Mouse (Mus musculus) midbrain, embryonic 12.5 days (tissue): Measurements from ENCODE around the gene Nedd8. TPM values are rescaled to one million over a fixed set of nuclear protein-coding genes. Genes with fewer than 3 reads are reported as not detected.

Source experiments
- ATAC-seq: fragments of 200-750 bp; cut with Nextera tagmentation; 2 replicates; pipeline ENCODE4 v1.8.0; 2017; ENCODE audit warnings: low read depth, moderate TSS enrichment, moderate library complexity; ENCODE audit not compliant: low FRiP score
- H3K27ac ChIP-seq: fragments of 300-500 bp; sonication (generic); replicated peaks from 2 replicates; pipeline ENCODE4 v1.5.1; 2016; ENCODE audit warnings: mild to moderate bottlenecking
- H3K27me3 ChIP-seq: fragments of 300-500 bp; sonication (generic); 2 replicates; pipeline ENCODE4 v1.6.1; 2016; ENCODE audit warnings: mild to moderate bottlenecking
- H3K36me3 ChIP-seq: fragments of 300-500 bp; sonication (generic); 2 replicates; pipeline ENCODE4 v1.6.1; 2016
- H3K4me1 ChIP-seq: fragments of 300-500 bp; sonication (generic); 2 replicates; pipeline ENCODE4 v1.6.1; 2016
- H3K4me2 ChIP-seq: fragments of 300-500 bp; sonication (generic); replicated peaks from 2 replicates; pipeline ENCODE4 v1.6.1; 2016; ENCODE audit warnings: mild to moderate bottlenecking, moderate library complexity
- H3K4me3 ChIP-seq: fragments of 300-500 bp; sonication (generic); 2 replicates; pipeline ENCODE4 v1.5.1; 2016; ENCODE audit warnings: mild to moderate bottlenecking
- H3K9ac ChIP-seq: fragments of 300-500 bp; sonication (generic); replicated peaks from 2 replicates; pipeline ENCODE4 v1.6.1; 2016; ENCODE audit warnings: mild to moderate bottlenecking, moderate library complexity
- H3K9me3 ChIP-seq: fragments of 300-500 bp; sonication (generic); 2 replicates; pipeline ENCODE4 v1.6.1; 2016; ENCODE audit warnings: mild to moderate bottlenecking
- WGBS: fragments of 180-500 bp; shearing (Covaris S2); methylation state at CpG from one replicate; pipeline ENCODE4 v1.1.7; 2016; 5-methylcytosine and 5-hydroxymethylcytosine counted together
- polyA plus RNA-seq: library from polyadenylated mRNA; unstranded; fragments of >200 nt; fragmentation: Nextera tagmentation; extraction: Ambion mirVana; gene quantifications from 2 replicates; pipeline ENCODE4 v1.2.1, GENCODE M21; 2016

The Nedd8 gene
- polyA plus RNA-seq, 1 experiment from 2014 or later = 515 TPM

DNA sequence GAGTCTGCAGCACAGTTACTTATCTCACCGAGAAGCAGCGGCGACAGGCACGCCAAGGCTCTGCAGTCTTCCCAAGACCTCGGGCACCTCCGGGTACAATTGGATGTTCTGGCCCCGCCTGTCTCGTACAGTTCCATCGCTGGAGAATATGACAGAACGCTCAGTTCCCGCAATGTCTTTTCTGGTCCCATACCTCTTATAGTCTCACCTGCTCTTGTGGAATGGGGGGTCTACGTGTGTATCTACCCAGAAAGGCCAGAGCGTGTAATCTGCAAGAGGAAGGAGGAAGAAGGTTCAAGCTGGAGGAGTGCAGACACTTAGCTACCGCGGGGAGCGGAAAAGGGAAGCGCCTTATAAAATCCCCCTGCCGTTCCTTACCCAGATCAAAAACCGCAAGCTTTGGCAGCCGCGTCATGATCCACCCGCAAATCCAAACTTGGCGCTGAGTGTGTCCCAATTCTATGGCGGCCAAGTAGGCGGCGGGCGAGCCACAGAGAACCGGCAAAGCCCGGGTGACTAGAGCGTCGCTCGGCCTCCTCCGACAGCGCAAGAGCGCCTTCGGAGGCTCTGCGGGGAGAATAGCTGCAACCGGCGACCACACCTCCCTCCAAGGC, 11.9 kb downstream of the Nedd8 start, which contains the start of gene Mdp1:
Gene Mdp1 (minus strand): TSS at position 549 of the 614 bp plus-strand sequence.
- peak; percentile 92 for ATAC-seq
- peak within 1 kb of the TSS; percentile 58 for H3K4me2 ChIP-seq
- H3K4me3 ChIP-seq = peak within 1 kb of the TSS; percentile 75
- 0 out of 2 replicates have a peak, but pooled peaks cover 3% of the 10 kb centered on the region for H3K4me1 ChIP-seq
- peak within 1 kb of the TSS; percentile 65 for H3K27ac ChIP-seq
- no peaks in the 10 kb centered on the region for H3K27me3 ChIP-seq
- H3K9ac ChIP-seq = peak within 1 kb of the TSS; percentile 68
- peaks cover 39% of the 10 kb centered on the region for H3K36me3 ChIP-seq
- WGBS = under 1% methylated on average over 39 of the region's 39 CpGs
- H3K9me3 ChIP-seq = no peaks in the 10 kb centered on the region

DNA sequence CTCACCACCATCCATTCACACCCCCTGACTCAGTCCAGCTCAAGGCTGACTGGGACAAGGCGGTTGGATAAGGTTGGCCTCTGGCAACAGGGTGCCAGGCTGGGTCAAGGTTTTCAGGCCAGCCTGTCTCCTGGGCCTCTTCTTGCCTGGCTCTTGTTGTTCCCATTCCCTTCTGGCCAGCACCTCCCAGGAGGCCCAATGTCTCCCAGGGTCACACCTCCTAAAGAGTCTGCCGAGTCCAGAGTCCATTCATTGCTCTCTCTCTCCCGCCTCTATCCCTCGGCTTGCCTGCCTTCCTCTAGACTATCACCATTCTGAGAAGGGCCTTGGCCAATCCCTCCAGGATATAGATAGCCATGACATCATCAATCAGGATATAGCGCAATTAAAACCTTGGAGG, 13.9 kb downstream of the Nedd8 start:
- peaks cover 31% of the 10 kb centered on the region for H3K36me3 ChIP-seq
- H3K27me3 ChIP-seq = no peaks in the 10 kb centered on the region
- no peak for ATAC-seq
- H3K9me3 ChIP-seq = no peaks in the 10 kb centered on the region
- no peak overlapping the region for H3K9ac ChIP-seq
- no peak overlapping the region for H3K4me2 ChIP-seq
- no peak overlapping the region for H3K27ac ChIP-seq
- 0 out of 2 replicates have a peak, but pooled peaks cover 3% of the 10 kb centered on the region for H3K4me1 ChIP-seq
- 93% methylated on average over 5 of the region's 5 CpGs for WGBS
- H3K4me3 ChIP-seq = no peak overlapping the region

- Histone ChIP-seq H3K4me1 (0 out of 2 replicates have a peak, but pooled peaks cover 3% of the 10 kb centered on the region), H3K36me3 (peaks cover 22% of the 10 kb centered on the region), H3K27ac (no peak overlapping the region), H3K4me3 (no peak overlapping the region), H3K27me3 (no peaks in the 10 kb centered on the region), H3K4me2 (no peak overlapping the region), H3K9me3 (no peaks in the 10 kb centered on the region), H3K9ac (no peak overlapping the region)
- WGBS = 92% methylated on average over 3 of the region's 3 CpGs
- ATAC-seq = no peak
Observed at GRCm38 (mm10) chr14:55656935-55657334, 15.0 kb downstream of the Nedd8 start.

DNA sequence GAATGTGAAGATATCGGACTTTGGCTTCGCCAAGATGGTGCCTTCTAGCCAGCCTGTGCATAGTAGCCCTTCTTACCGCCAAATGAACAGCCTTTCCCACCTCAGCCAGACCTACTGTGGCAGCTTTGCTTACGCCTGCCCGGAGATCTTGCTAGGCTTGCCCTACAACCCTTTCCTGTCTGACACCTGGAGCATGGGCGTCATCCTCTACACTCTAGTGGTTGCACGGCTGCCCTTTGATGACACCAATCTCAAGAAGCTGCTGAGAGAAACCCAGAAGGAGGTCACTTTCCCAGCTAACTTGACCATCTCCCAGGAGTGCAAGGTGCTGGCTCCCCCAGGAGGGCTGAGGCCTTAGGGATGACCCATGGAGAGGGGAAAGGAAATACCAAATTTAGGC, 20.4 kb downstream of the Nedd8 start:
- Histone ChIP-seq H3K9ac (no peak overlapping the region), H3K9me3 (no peaks in the 10 kb centered on the region), H3K4me2 (no peak overlapping the region), H3K27ac (no peak overlapping the region), H3K4me3 (no peak overlapping the region), H3K27me3 (no peaks in the 10 kb centered on the region), H3K4me1 (no peaks in the 10 kb centered on the region), H3K36me3 (0 out of 2 replicates have a peak, but pooled peaks cover 2% of the 10 kb centered on the region)
- WGBS = 93% methylated on average over 7 of the region's 7 CpGs
- no peak for ATAC-seq

GRCm38 (mm10) chr14:55649884-55650283, 22.0 kb downstream of the Nedd8 start, which contains the start of gene Tssk4:
TSS of gene Tssk4 (plus strand) at chr14:55650184.
- peaks cover 4% of the 10 kb centered on the region for H3K4me1 ChIP-seq
- no peak within 1 kb of the TSS for H3K9ac ChIP-seq
- H3K4me2 ChIP-seq = no peak within 1 kb of the TSS
- no peaks in the 10 kb centered on the region for H3K9me3 ChIP-seq
- 92% methylated on average over 2 of the region's 2 CpGs for WGBS
- no peak within 1 kb of the TSS for H3K4me3 ChIP-seq
- H3K27ac ChIP-seq = no peak within 1 kb of the TSS
- H3K27me3 ChIP-seq = no peaks in the 10 kb centered on the region
- H3K36me3 ChIP-seq = 0 out of 2 replicates have a peak, but pooled peaks cover 7% of the 10 kb centered on the region
- ATAC-seq = no peak

- 34% methylated on average over 17 of the region's 17 CpGs for WGBS
- Histone ChIP-seq H3K27ac (no peak overlapping the region), H3K36me3 (peaks cover 30% of the 10 kb centered on the region), H3K4me3 (peak overlapping the region; percentile 95), H3K4me2 (peak overlapping the region; percentile 77), H3K27me3 (no peaks in the 10 kb centered on the region), H3K9me3 (no peaks in the 10 kb centered on the region), H3K4me1 (peaks cover 21% of the 10 kb centered on the region), H3K9ac (peak overlapping the region; percentile 89)
- ATAC-seq = no peak
Observed at GRCm38 (mm10) chr14:55644261-55644888, 27.5 kb downstream of the Nedd8 start.

GRCm38 (mm10) chr14:55643060-55643907, 28.6 kb downstream of the Nedd8 start, which contains the start of gene Tm9sf1:
TSS of gene Tm9sf1 (minus strand) at chr14:55643806.
- Histone ChIP-seq H3K9me3 (no peaks in the 10 kb centered on the region), H3K27me3 (no peaks in the 10 kb centered on the region), H3K4me1 (peaks cover 21% of the 10 kb centered on the region), H3K4me2 (peak within 1 kb of the TSS; percentile 77), H3K27ac (peak within 1 kb of the TSS; percentile 95), H3K36me3 (peaks cover 39% of the 10 kb centered on the region), H3K9ac (peak within 1 kb of the TSS; percentile 89), H3K4me3 (peak within 1 kb of the TSS; percentile 95)
- ATAC-seq = peak; percentile 90
- under 1% methylated on average over 87 of the region's 89 CpGs for WGBS

GRCm38 (mm10) chr14:55642679-55643059, 29.3 kb downstream of the Nedd8 start:
- H3K9ac ChIP-seq = peak overlapping the region; percentile 89
- peak overlapping the region; percentile 77 for H3K4me2 ChIP-seq
- WGBS = 23% methylated on average over 8 of the region's 8 CpGs
- peak overlapping the region; percentile 95 for H3K27ac ChIP-seq
- H3K4me1 ChIP-seq = peaks cover 21% of the 10 kb centered on the region
- peak overlapping the region; percentile 95 for H3K4me3 ChIP-seq
- no peaks in the 10 kb centered on the region for H3K27me3 ChIP-seq
- peak; percentile 60 for ATAC-seq
- peaks cover 45% of the 10 kb centered on the region for H3K36me3 ChIP-seq
- no peaks in the 10 kb centered on the region for H3K9me3 ChIP-seq

GRCm38 (mm10) chr14:55641291-55641690, 30.6 kb downstream of the Nedd8 start:
- 98% methylated on average over 13 of the region's 13 CpGs for whole genome bisulfite sequencing
- H3K36me3 ChIP-seq = peaks cover 53% of the 10 kb centered on the region
- H3K4me3 ChIP-seq = no peak overlapping the region
- H3K9me3 ChIP-seq = no peaks in the 10 kb centered on the region
- ATAC-seq = no peak
- no peaks in the 10 kb centered on the region for H3K27me3 ChIP-seq
- peaks cover 21% of the 10 kb centered on the region for H3K4me1 ChIP-seq
- no peak overlapping the region for H3K4me2 ChIP-seq
- no peak overlapping the region for H3K27ac ChIP-seq
- H3K9ac ChIP-seq = no peak overlapping the region

DNA sequence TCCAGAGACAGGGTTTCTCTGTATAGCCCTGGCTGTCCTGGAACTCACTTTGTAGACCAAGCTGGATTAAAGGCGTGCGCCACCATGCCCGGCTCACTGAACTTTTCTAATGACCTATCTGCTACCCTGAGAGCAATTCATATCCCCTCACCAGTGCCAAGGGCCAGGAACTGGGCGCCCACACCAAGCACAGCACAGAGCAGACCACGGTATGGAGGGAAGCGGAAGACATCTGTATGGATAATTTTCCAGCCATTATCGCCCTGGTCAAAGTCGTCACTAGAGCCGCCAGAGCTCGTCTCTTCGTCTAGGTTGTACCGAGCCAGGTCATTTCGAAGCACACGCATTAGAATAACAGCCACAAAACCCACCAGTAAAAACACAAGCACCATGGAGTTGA, 31.1 kb downstream of the Nedd8 start:
- no peak overlapping the region for H3K27ac ChIP-seq
- WGBS = 96% methylated on average over 14 of the region's 14 CpGs
- no peak overlapping the region for H3K4me2 ChIP-seq
- peaks cover 53% of the 10 kb centered on the region for H3K36me3 ChIP-seq
- no peaks in the 10 kb centered on the region for H3K27me3 ChIP-seq
- no peak overlapping the region for H3K4me3 ChIP-seq
- H3K9ac ChIP-seq = no peak overlapping the region
- H3K4me1 ChIP-seq = peaks cover 25% of the 10 kb centered on the region
- ATAC-seq = no peak
- no peaks in the 10 kb centered on the region for H3K9me3 ChIP-seq

DNA sequence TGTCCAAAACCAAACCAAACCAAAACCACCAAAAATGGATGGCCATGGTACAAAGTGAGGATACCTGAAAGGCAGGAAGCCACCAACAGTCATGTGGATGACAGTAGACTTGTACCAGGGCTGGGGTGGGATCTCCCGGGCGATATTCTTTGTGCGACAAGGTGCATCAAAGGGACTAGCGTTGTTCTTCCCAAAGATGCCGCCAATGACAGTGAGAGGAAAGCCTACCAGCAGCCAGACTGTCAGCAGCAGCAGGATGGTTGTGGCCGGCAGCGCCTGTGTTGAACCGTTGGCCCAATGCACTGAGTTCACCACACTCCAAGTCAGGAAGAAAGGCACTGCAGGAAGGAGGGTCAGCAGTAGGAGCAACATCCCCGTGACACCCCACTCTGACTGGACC, 34.1 kb downstream of the Nedd8 start, which contains the start of gene Gm49378:
Gene Gm49378 (minus strand): TSS at position 101 of the 400 bp plus-strand sequence.
- Histone ChIP-seq H3K27me3 (no peaks in the 10 kb centered on the region), H3K4me2 (no peak within 1 kb of the TSS), H3K36me3 (peaks cover 68% of the 10 kb centered on the region), H3K4me1 (peaks cover 26% of the 10 kb centered on the region), H3K9ac (no peak within 1 kb of the TSS), H3K27ac (no peak within 1 kb of the TSS), H3K4me3 (no peak within 1 kb of the TSS), H3K9me3 (no peaks in the 10 kb centered on the region)
- ATAC-seq = no peak
- 94% methylated on average over 9 of the region's 9 CpGs for WGBS
